Mouse (Mus musculus): ENCODE results near the gene Ice2. TPM values are rescaled to one million over a fixed set of nuclear protein-coding genes. Genes with fewer than 3 reads are reported as not detected.
A peak's percentile ranks its signal among the peaks of the same experiment; 100 is the strongest.

Gene Ice2
- total and polyA plus RNA-seq, 3 experiments = 11.6 to 14.6 TPM; not detected in 1

DNA sequence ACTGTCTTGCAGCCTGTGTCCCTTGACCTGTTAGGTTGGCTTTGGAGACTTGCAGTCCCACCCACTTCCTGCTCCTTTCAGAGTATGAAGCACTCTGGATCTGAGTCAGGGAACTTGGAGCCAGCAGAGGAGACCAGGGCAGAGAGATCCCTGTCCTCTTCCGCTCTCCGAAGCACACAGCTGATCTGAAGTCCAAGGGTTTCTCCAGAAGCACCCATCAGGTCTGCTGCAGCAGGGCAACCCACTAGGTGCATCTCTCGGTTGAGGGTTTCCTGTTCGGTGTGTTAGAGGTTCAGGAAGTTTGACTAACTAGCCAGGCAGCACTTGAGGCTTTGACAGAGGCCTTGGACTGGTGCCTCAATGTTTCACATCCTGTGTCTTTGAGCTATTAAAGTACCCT is 57.7 kb downstream of the Ice2 start:
- Histone ChIP-seq H3K27me3 (ENCODE audit: control insufficient read depth in 1 of 2, insufficient read depth in 2 of 2, low read length in 2 of 2) (no peaks in the 10 kb centered on the region), H3K36me3 (ENCODE audit: control insufficient read depth in 1 of 2, insufficient read depth in 2 of 2, low read length in 2 of 2) (peaks cover 0 to 52% of the 10 kb centered on the region in 2 experiments; a peak in 2 of 4 replicates), H3K79me2 (ENCODE audit: control insufficient read depth, insufficient read depth, low read length, poor library complexity) (no peaks in the 10 kb centered on the region), H3K9me3 (replicated peaks; ENCODE audit: insufficient read depth, low read length) (no peaks in the 10 kb centered on the region), H3K4me1 (ENCODE audit: control insufficient read depth in 1 of 2, insufficient read depth in 2 of 2, low read length in 2 of 2) (peaks cover 20 to 66% of the 10 kb centered on the region in 2 experiments), H3K4me3 (ENCODE audit: control insufficient read depth in 1 of 2, insufficient read depth in 1 of 2, low read depth in 2 of 2, low read length in 2 of 2) (peak overlapping the region in 1 of 2 experiments; percentile 27; a peak in 1 of 4 replicates), H3K27ac (ENCODE audit: control insufficient read depth, low read depth, low read length) (no peak overlapping the region), H3K9ac (ENCODE audit: control insufficient read depth, low read depth, low read length, poor library complexity, severe bottlenecking) (no peak overlapping the region)
- peak; percentile 26 for DNase-seq (ENCODE audit: low read depth, low spot score)
- TF ChIP-seq MYC (IDR thresholded peaks at IDR 0.05; ENCODE audit: low read depth, low read length) (no peak), HCFC1 (IDR thresholded peaks at IDR 0.05; ENCODE audit: low read depth, low read length) (no peak), ELF1 (IDR thresholded peaks at IDR 0.05; ENCODE audit: low read depth, low read length) (no peak), NELFE (IDR thresholded peaks at IDR 0.05; ENCODE audit: low read depth, low read length) (no peak), TCF12 (IDR thresholded peaks at IDR 0.05; ENCODE audit: low read depth, low read length) (no peak), GABPA (IDR thresholded peaks at IDR 0.05; ENCODE audit: low read depth, low read length) (no peak), CHD2 (IDR thresholded peaks at IDR 0.05; ENCODE audit: low read length) (no peak), JUND (IDR thresholded peaks at IDR 0.05; ENCODE audit: low read depth, low read length) (no peak), CHD1 (IDR thresholded peaks at IDR 0.05; ENCODE audit: low read depth, low read length) (no peak), ETS1 (IDR thresholded peaks at IDR 0.05; ENCODE audit: low read depth, low read length) (no peak), RAD21 (IDR thresholded peaks at IDR 0.05; ENCODE audit: low read depth, low read length) (no peak), MAFK (IDR thresholded peaks at IDR 0.05; ENCODE audit: borderline replicate concordance, low read depth, low read length) (no peak), MXI1 (IDR thresholded peaks at IDR 0.05; ENCODE audit: low read depth, low read length) (no peak)

DNA sequence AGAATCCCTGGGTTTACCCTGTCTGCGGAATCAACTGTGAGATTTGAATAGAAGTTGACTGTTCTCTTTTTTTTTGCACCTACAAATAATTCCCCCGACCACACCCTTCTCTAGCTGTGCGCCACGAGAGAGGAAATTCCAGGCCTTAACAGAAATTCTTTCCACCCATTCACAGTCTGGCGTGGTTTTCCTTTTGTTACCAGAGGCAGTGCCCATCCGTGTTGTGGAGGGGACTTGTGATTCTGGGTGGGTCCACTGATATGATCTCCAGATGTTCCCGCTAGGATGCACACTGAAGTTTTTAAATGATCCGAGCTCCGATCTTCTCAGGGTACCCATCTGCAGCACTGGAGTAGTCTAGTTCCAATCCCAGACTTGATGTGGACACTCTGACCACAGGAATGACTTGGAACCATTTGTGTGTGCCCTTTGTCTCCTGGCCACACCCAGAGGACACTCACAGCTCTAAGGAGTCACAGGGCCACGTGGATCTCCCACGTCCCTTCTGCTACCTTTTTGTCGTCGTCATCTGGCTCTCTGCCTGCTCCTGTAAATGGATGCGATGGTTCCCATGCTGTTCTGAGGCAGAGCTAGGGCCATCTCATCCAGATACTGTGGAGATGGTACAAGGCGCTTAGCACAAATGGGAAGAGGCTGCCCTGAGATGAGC is 58.8 kb downstream of the Ice2 start:
- H3K9ac ChIP-seq (ENCODE audit: control insufficient read depth, low read depth, low read length, poor library complexity, severe bottlenecking) = no peak overlapping the region
- H3K9me3 ChIP-seq (replicated peaks; ENCODE audit: insufficient read depth, low read length) = no peaks in the 10 kb centered on the region
- no peaks in the 10 kb centered on the region for H3K79me2 ChIP-seq (ENCODE audit: control insufficient read depth, insufficient read depth, low read length, poor library complexity)
- no peak for DNase-seq (ENCODE audit: low read depth, low spot score)
- H3K4me1 ChIP-seq (ENCODE audit: control insufficient read depth in 1 of 2, insufficient read depth in 2 of 2, low read length in 2 of 2) = peaks cover 19 to 66% of the 10 kb centered on the region in 2 experiments
- TF ChIP-seq BHLHE40 (IDR thresholded peaks at IDR 0.05; ENCODE audit: borderline replicate concordance, low read depth, low read length) (no peak), NRF1 (IDR thresholded peaks at IDR 0.05; ENCODE audit: insufficient read depth, low read depth, low read length, poor library complexity, severe bottlenecking) (no peak), MEF2A (IDR thresholded peaks at IDR 0.05; ENCODE audit: extremely low read depth, insufficient replicate concordance, low read depth, low read length, poor library complexity, severe bottlenecking) (no peak), CHD2 (IDR thresholded peaks at IDR 0.05; ENCODE audit: low read length) (no peak), CTCF (IDR thresholded peaks at IDR 0.05 in 2 of 3, conservative IDR thresholded peaks at IDR 0.05 in 1 of 3; ENCODE audit: control insufficient read depth in 1 of 3, insufficient read depth in 1 of 3, low read depth in 2 of 3, low read length in 3 of 3, poor library complexity in 1 of 3, severe bottlenecking in 1 of 3) (no peak), MYC (IDR thresholded peaks at IDR 0.05; ENCODE audit: low read depth, low read length) (no peak), TBP (IDR thresholded peaks at IDR 0.05; ENCODE audit: low read depth, low read length) (no peak), GATA1 (IDR thresholded peaks at IDR 0.05; ENCODE audit: low read depth, low read length) (no peak), SMC3 (IDR thresholded peaks at IDR 0.05; ENCODE audit: low read depth, low read length) (no peak), MYB (IDR thresholded peaks at IDR 0.05; ENCODE audit: low read depth, low read length) (no peak), POLR2A (IDR thresholded peaks at IDR 0.05; ENCODE audit: control insufficient read depth in 1 of 2, insufficient read depth in 1 of 2, low read depth in 1 of 2, low read length in 2 of 2, poor library complexity in 1 of 2) (no peak), ELF1 (IDR thresholded peaks at IDR 0.05; ENCODE audit: low read depth, low read length) (no peak), ZMIZ1 (IDR thresholded peaks at IDR 0.05; ENCODE audit: low read depth, low read length) (no peak), JUND (IDR thresholded peaks at IDR 0.05; ENCODE audit: low read depth, low read length) (no peak), POLR2AphosphoS5 (IDR thresholded peaks at IDR 0.05; ENCODE audit: borderline replicate concordance, low read depth, low read length) (no peak), SIN3A (IDR thresholded peaks at IDR 0.05; ENCODE audit: low read length) (no peak)
- H3K27me3 ChIP-seq (ENCODE audit: control insufficient read depth in 1 of 2, insufficient read depth in 2 of 2, low read length in 2 of 2) = no peaks in the 10 kb centered on the region
- peaks cover 0 to 52% of the 10 kb centered on the region in 2 experiments; a peak in 2 of 4 replicates for H3K36me3 ChIP-seq (ENCODE audit: control insufficient read depth in 1 of 2, insufficient read depth in 2 of 2, low read length in 2 of 2)
- no peak overlapping the region for H3K4me3 ChIP-seq (ENCODE audit: control insufficient read depth in 1 of 2, insufficient read depth in 1 of 2, low read depth in 2 of 2, low read length in 2 of 2)
- no peak overlapping the region for H3K27ac ChIP-seq (ENCODE audit: control insufficient read depth, low read depth, low read length)

Data from MEL (cell line).